Mouse (Mus musculus) 3T3-L1 (cell line): ENCODE results near the gene Bckdha.

Source experiments
- DNase-seq: peaks from one replicate; pipeline ENCODE4 v3.0.0-alpha.2; 2015; ENCODE audit warnings: low read depth, low spot score

Gene Bckdha

GRCm38 (mm10) chr7:25645074-25645473 is 13.7 kb downstream of the Bckdha start:
- DNase-seq, result no peak

GRCm38 (mm10) chr7:25644631-25645030 is 14.2 kb downstream of the Bckdha start:
- peak; percentile 16 for DNase-seq

GRCm38 (mm10) chr7:25644136-25644535 is 14.6 kb downstream of the Bckdha start:
- DNase-seq, result peak; percentile 5

GRCm38 (mm10) chr7:25639754-25640153 is 19.0 kb downstream of the Bckdha start:
- no peak for DNase-seq

- no peak for DNase-seq
Observed at GRCm38 (mm10) chr7:25637099-25637498, 21.7 kb downstream of the Bckdha start.

- DNase-seq, result no peak
Observed at GRCm38 (mm10) chr7:25636373-25636772, 22.4 kb downstream of the Bckdha start.

GRCm38 (mm10) chr7:25632679-25633078 is 26.1 kb downstream of the Bckdha start:
- no peak for DNase-seq

- DNase-seq, result no peak
Observed at GRCm38 (mm10) chr7:25628323-25628620, 30.5 kb downstream of the Bckdha start.

- no peak for DNase-seq
Observed at GRCm38 (mm10) chr7:25627431-25628322, 31.1 kb downstream of the Bckdha start.

- no peak for DNase-seq
Observed at GRCm38 (mm10) chr7:25626509-25627430, 32.0 kb downstream of the Bckdha start, which contains the start of gene B3gnt8. TSS of gene B3gnt8 (plus strand) at chr7:25626654.

- peak; percentile 16 for DNase-seq
Observed at GRCm38 (mm10) chr7:25625594-25626250, 33.1 kb downstream of the Bckdha start.

GRCm38 (mm10) chr7:25624851-25625250 is 33.9 kb downstream of the Bckdha start:
- no peak for DNase-seq

GRCm38 (mm10) chr7:25623857-25624370 is 34.9 kb downstream of the Bckdha start:
- DNase-seq, result no peak

- DNase-seq, result no peak
Observed at GRCm38 (mm10) chr7:25620751-25621150, 38.0 kb downstream of the Bckdha start.

GRCm38 (mm10) chr7:25620101-25620500 is 38.7 kb downstream of the Bckdha start:
- DNase-seq, result no peak

- no peak for DNase-seq
Observed at GRCm38 (mm10) chr7:25619722-25619991, 39.1 kb downstream of the Bckdha start.

- DNase-seq, result peak; percentile 88
Observed at GRCm38 (mm10) chr7:25618865-25619721, 39.7 kb downstream of the Bckdha start, which contains the start of gene Dmac2. TSS of gene Dmac2 (plus strand) at chr7:25619414.

GRCm38 (mm10) chr7:25617376-25618160 is 41.2 kb downstream of the Bckdha start:
- DNase-seq, result no peak

- DNase-seq, result no peak
Observed at GRCm38 (mm10) chr7:25615706-25616011, 43.1 kb downstream of the Bckdha start, which contains the start of gene Erich4. TSS of gene Erich4 (minus strand) at chr7:25615892.
